Mouse (Mus musculus): ENCODE measurements around the gene Helt.
"Not testable (repeated sequence)": the region's sequence is repeated elsewhere in the genome, so short reads cannot be mapped to it uniquely, and the experiment has no call there.

The Helt gene

GRCm38 (mm10) chr8:46295951-46296350 lies 1.5 kb upstream of the Helt start:
- no peak for DNase-seq

GRCm38 (mm10) chr8:46295101-46295534 lies 647 bp upstream of the Helt start:
- no peak for DNase-seq

GRCm38 (mm10) chr8:46293741-46294151 lies 725 bp downstream of the Helt start:
- DNase-seq = peak; percentile 60

GRCm38 (mm10) chr8:46293201-46293600 lies 1.3 kb downstream of the Helt start:
- peak; percentile 14 for DNase-seq

- DNase-seq = no peak
Measured at GRCm38 (mm10) chr8:46291931-46292675, 2.4 kb downstream of the Helt start.

- no peak for DNase-seq
Measured at GRCm38 (mm10) chr8:46289274-46289673, 5.2 kb downstream of the Helt start.

- no peak for DNase-seq
Measured at GRCm38 (mm10) chr8:46288021-46288420, 6.5 kb downstream of the Helt start.

GRCm38 (mm10) chr8:46285980-46286379 lies 8.5 kb downstream of the Helt start:
- DNase-seq = no peak

GRCm38 (mm10) chr8:46281536-46281935 lies 12.9 kb downstream of the Helt start:
- peak; percentile 45 for DNase-seq

GRCm38 (mm10) chr8:46276939-46277338 lies 17.5 kb downstream of the Helt start:
- DNase-seq = no peak

GRCm38 (mm10) chr8:46270741-46271140 lies 23.7 kb downstream of the Helt start:
- no peak for DNase-seq

- no peak for DNase-seq
Measured at GRCm38 (mm10) chr8:46270147-46270546, 24.3 kb downstream of the Helt start.

GRCm38 (mm10) chr8:46266801-46267200 lies 27.7 kb downstream of the Helt start:
- DNase-seq = no peak

- not testable (repeated sequence) for DNase-seq
Measured at GRCm38 (mm10) chr8:46264206-46264605, 30.3 kb downstream of the Helt start.

GRCm38 (mm10) chr8:46257921-46258682 lies 36.4 kb downstream of the Helt start:
- DNase-seq = no peak

GRCm38 (mm10) chr8:46252456-46252855 lies 42.0 kb downstream of the Helt start:
- no peak for DNase-seq

GRCm38 (mm10) chr8:46251561-46251960 lies 42.9 kb downstream of the Helt start:
- no peak for DNase-seq

- no peak for DNase-seq
Measured at GRCm38 (mm10) chr8:46246346-46246745, 48.1 kb downstream of the Helt start.

- no peak for DNase-seq
Measured at GRCm38 (mm10) chr8:46242946-46243345, 51.5 kb downstream of the Helt start.

All from right cerebral cortex, adult 18-20 months (tissue).